Mouse (Mus musculus): ENCODE data around the gene Dgcr2. TPM values are rescaled to one million over a fixed set of nuclear protein-coding genes. Genes with fewer than 3 reads are reported as not detected.
A peak's percentile ranks its signal among the peaks of the same experiment; 100 is the strongest.

Dgcr2 gene
- polyA plus RNA-seq, 1 experiment from 2014 or later, result 97.9 TPM

GRCm38 (mm10) chr16:17815411-17816402, 82.7 kb downstream of the Dgcr2 start:
- H3K4me3 ChIP-seq (replicated peaks), result peak overlapping the region; percentile 51
- ATAC-seq (ENCODE audit: low FRiP score), result peak; percentile 85
- WGBS, result 1% methylated on average over 63 of the region's 63 CpGs
- H3K27ac ChIP-seq, result peak overlapping the region; percentile 56; the same call in 1 of the 2 replicates
- peak overlapping the region; percentile 90 for H3K4me2 ChIP-seq
- H3K9me3 ChIP-seq, result no peaks in the 10 kb centered on the region
- peak overlapping the region; percentile 69 for H3K9ac ChIP-seq
- H3K4me1 ChIP-seq, result peaks cover 13% of the 10 kb centered on the region
- no peaks in the 10 kb centered on the region for H3K36me3 ChIP-seq (replicated peaks)
- peaks cover 62% of the 10 kb centered on the region for H3K27me3 ChIP-seq

- ATAC-seq (ENCODE audit: low FRiP score), result no peak
- 63% methylated on average over 4 of the region's 4 CpGs for WGBS
- Histone ChIP-seq H3K27me3 (peaks cover 81% of the 10 kb centered on the region), H3K4me1 (peaks cover 22% of the 10 kb centered on the region), H3K4me2 (no peak overlapping the region), H3K9me3 (no peaks in the 10 kb centered on the region), H3K4me3 (replicated peaks) (no peak overlapping the region), H3K9ac (no peak overlapping the region), H3K27ac (no peak overlapping the region), H3K36me3 (replicated peaks) (no peaks in the 10 kb centered on the region)
Measured at GRCm38 (mm10) chr16:17813173-17813572, 85.2 kb downstream of the Dgcr2 start.

DNA sequence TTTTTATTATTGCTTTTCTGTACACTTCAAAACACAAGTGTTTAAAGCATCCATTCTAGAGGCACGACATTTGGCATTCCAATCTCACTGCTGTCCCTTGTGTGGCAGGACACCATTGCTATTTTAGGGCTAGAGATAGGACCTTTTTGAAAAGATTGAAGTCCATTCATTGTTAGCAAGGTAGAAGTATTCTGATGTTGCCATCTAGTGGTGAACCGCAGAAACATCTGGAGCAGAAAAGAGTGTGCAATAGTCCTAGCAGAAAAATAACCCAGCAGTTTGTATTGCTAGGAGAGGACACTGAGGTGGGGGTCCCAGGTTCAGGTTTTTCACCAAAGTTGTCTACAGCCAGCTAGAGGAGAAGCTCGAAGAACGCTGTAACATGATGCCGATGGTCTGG, 86.2 kb downstream of the Dgcr2 start:
- H3K4me2 ChIP-seq, result no peak overlapping the region
- no peak overlapping the region for H3K9ac ChIP-seq
- WGBS, result 7% methylated on average over 5 of the region's 5 CpGs
- no peak overlapping the region for H3K4me3 ChIP-seq (replicated peaks)
- H3K4me1 ChIP-seq, result peaks cover 29% of the 10 kb centered on the region
- H3K27ac ChIP-seq, result no peak overlapping the region
- no peak for ATAC-seq (ENCODE audit: low FRiP score)
- H3K36me3 ChIP-seq (replicated peaks), result no peaks in the 10 kb centered on the region
- H3K27me3 ChIP-seq, result peaks cover 81% of the 10 kb centered on the region
- no peaks in the 10 kb centered on the region for H3K9me3 ChIP-seq

GRCm38 (mm10) chr16:17809711-17810110, 88.7 kb downstream of the Dgcr2 start:
- no peak for ATAC-seq (ENCODE audit: low FRiP score)
- H3K4me3 ChIP-seq (replicated peaks), result no peak overlapping the region
- peaks cover 81% of the 10 kb centered on the region for H3K27me3 ChIP-seq
- peak overlapping the region; percentile 65 for H3K27ac ChIP-seq
- 21% methylated on average over 7 of the region's 7 CpGs for WGBS
- H3K36me3 ChIP-seq (replicated peaks), result no peaks in the 10 kb centered on the region
- H3K4me2 ChIP-seq, result no peak overlapping the region
- peaks cover 34% of the 10 kb centered on the region for H3K4me1 ChIP-seq
- no peak overlapping the region for H3K9ac ChIP-seq
- H3K9me3 ChIP-seq, result no peaks in the 10 kb centered on the region

GRCm38 (mm10) chr16:17809125-17809524, 89.2 kb downstream of the Dgcr2 start:
- Histone ChIP-seq H3K27ac (peak overlapping the region; percentile 42; the same call in 1 of the 2 replicates), H3K9ac (no peak overlapping the region), H3K9me3 (no peaks in the 10 kb centered on the region), H3K36me3 (replicated peaks) (no peaks in the 10 kb centered on the region), H3K27me3 (peaks cover 82% of the 10 kb centered on the region), H3K4me2 (no peak overlapping the region), H3K4me3 (replicated peaks) (no peak overlapping the region), H3K4me1 (peaks cover 40% of the 10 kb centered on the region)
- WGBS, result 81% methylated on average over 4 of the region's 4 CpGs
- ATAC-seq (ENCODE audit: low FRiP score), result no peak

GRCm38 (mm10) chr16:17807192-17808009, 91.0 kb downstream of the Dgcr2 start:
- H3K9ac ChIP-seq, result peak overlapping the region; percentile 89
- peak; percentile 90 for ATAC-seq (ENCODE audit: low FRiP score)
- H3K27ac ChIP-seq, result peak overlapping the region; percentile 75
- WGBS, result 3% methylated on average over 61 of the region's 73 CpGs
- H3K4me1 ChIP-seq, result peaks cover 57% of the 10 kb centered on the region
- peak overlapping the region; percentile 99 for H3K4me2 ChIP-seq
- H3K9me3 ChIP-seq, result no peaks in the 10 kb centered on the region
- peaks cover 82% of the 10 kb centered on the region for H3K27me3 ChIP-seq
- no peaks in the 10 kb centered on the region for H3K36me3 ChIP-seq (replicated peaks)
- peak overlapping the region; percentile 66 for H3K4me3 ChIP-seq (replicated peaks)

- Histone ChIP-seq H3K4me3 (replicated peaks) (peak overlapping the region; percentile 66), H3K4me1 (peaks cover 63% of the 10 kb centered on the region), H3K9ac (peak overlapping the region; percentile 89), H3K9me3 (no peaks in the 10 kb centered on the region), H3K27me3 (peaks cover 87% of the 10 kb centered on the region), H3K36me3 (replicated peaks) (no peaks in the 10 kb centered on the region), H3K27ac (peak overlapping the region; percentile 75), H3K4me2 (peak overlapping the region; percentile 99)
- under 1% methylated on average over 50 of the region's 50 CpGs for WGBS
- ATAC-seq (ENCODE audit: low FRiP score), result peak; percentile 44
Measured at GRCm38 (mm10) chr16:17806581-17807191, 91.7 kb downstream of the Dgcr2 start.

GRCm38 (mm10) chr16:17804982-17805381, 93.4 kb downstream of the Dgcr2 start:
- peaks cover 90% of the 10 kb centered on the region for H3K27me3 ChIP-seq
- peaks cover 62% of the 10 kb centered on the region for H3K4me1 ChIP-seq
- 5% methylated on average over 7 of the region's 7 CpGs for WGBS
- no peak for ATAC-seq (ENCODE audit: low FRiP score)
- no peaks in the 10 kb centered on the region for H3K9me3 ChIP-seq
- no peak overlapping the region for H3K27ac ChIP-seq
- H3K36me3 ChIP-seq (replicated peaks), result no peaks in the 10 kb centered on the region
- H3K4me3 ChIP-seq (replicated peaks), result peak overlapping the region; percentile 41
- H3K4me2 ChIP-seq, result peak overlapping the region; percentile 61
- H3K9ac ChIP-seq, result 0 out of 2 replicates have a peak overlapping the region, but pooled peaks have one; percentile 42

DNA sequence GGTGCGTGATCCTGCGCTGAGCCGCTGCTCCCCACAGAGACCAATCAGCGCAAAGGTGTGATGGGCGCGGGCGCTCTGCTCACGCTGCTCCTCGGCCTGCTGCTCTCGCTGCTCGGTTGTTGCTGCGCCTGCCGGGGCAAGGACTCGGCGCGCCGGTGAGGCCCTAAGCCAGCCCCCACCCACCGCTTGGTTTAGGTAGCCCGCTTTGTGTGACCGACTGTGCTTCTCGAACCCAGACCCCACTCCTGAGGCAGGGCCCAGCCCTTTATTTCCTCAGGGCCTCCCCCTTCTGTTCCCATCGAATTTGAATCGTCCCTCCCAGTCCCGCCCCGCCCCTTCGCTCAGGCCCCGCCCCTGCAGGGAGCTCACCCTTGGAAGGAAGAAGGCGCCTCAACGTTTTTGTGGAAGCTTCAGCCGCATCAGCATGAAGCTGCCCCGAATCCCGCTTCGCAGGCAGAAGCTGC, 93.9 kb downstream of the Dgcr2 start:
- H3K36me3 ChIP-seq (replicated peaks), result no peaks in the 10 kb centered on the region
- H3K27ac ChIP-seq, result no peak overlapping the region
- H3K9ac ChIP-seq, result peak overlapping the region; percentile 42; the same call in 1 of the 2 replicates
- H3K4me3 ChIP-seq (replicated peaks), result peak overlapping the region; percentile 41
- peaks cover 91% of the 10 kb centered on the region for H3K27me3 ChIP-seq
- ATAC-seq (ENCODE audit: low FRiP score), result 0 out of 2 replicates have a peak, but pooled peaks have one; percentile 16
- H3K4me1 ChIP-seq, result peaks cover 57% of the 10 kb centered on the region
- no peaks in the 10 kb centered on the region for H3K9me3 ChIP-seq
- peak overlapping the region; percentile 61 for H3K4me2 ChIP-seq
- 1% methylated on average over 33 of the region's 33 CpGs for WGBS

- 0 out of 2 replicates have a peak, but pooled peaks have one; percentile 1 for ATAC-seq (ENCODE audit: low FRiP score)
- H3K36me3 ChIP-seq (replicated peaks), result no peaks in the 10 kb centered on the region
- peaks cover 56% of the 10 kb centered on the region for H3K4me1 ChIP-seq
- no peaks in the 10 kb centered on the region for H3K9me3 ChIP-seq
- H3K4me3 ChIP-seq (replicated peaks), result peak overlapping the region; percentile 41
- H3K27me3 ChIP-seq, result peaks cover 92% of the 10 kb centered on the region
- 0 out of 2 replicates have a peak overlapping the region, but pooled peaks have one; percentile 42 for H3K9ac ChIP-seq
- H3K27ac ChIP-seq, result no peak overlapping the region
- WGBS, result 4% methylated on average over 33 of the region's 33 CpGs
- H3K4me2 ChIP-seq, result peak overlapping the region; percentile 61
Measured at GRCm38 (mm10) chr16:17803675-17804448, 94.5 kb downstream of the Dgcr2 start.

Data from forebrain, embryonic 12.5 days (tissue).